Mouse (Mus musculus) kidney, adult 9 months (tissue): ENCODE data around the gene Dnajc15.
A peak's percentile ranks its signal among the peaks of the same experiment; 100 is the strongest.

Experiments used
- DNase-seq: peaks from one replicate; pipeline ENCODE4 v3.0.0; 2022

Dnajc15 gene

DNA sequence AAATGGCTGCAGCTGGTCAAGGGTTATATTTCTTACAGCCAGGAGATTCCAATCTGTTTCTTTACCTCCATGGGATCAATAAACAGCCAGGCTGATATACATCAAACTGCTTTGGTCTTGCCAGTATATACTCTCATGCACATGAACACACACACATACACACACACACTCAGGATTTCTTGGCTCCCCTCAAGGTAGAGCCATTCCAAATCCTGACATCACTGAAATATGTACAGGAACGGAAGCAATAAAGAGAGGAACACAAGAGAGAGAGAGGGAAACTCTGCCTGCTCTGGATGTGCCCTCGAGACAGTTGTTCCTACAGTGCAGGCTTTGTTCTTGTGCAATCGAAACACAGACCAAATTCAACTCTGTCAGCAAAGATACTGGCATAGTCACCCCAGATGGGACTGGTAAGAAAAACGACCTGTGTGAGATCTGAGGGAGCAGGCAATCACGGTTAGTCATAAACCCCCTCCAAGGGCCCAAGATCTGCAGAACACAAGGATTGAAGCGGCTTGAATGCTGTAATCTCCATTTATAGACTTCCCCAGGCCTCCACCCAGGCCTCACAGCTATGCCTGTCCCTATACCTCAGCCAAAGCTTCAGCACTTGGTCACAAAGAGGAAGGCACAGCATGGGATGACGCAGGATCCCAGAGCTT lies 80.5 kb downstream of the Dnajc15 start:
- no peak for DNase-seq

DNA sequence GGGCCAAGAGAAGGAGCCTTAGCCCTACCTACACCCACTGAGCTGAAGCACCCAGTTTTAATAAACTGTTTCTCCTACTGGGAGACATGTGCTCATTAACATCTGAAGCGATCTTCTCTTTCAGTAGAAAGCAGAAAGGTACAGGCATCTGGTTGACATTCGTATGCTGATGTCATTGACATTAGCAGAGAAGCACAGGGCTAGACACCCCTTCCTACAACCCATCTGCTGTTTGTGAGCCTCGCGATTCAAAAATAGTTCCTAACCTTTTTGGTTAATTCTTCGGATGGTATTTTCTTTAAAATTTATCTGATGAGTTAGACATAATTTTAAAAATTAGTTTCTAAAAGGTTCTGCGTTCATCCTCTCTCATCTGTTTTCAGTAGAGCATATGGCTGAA lies 81.9 kb downstream of the Dnajc15 start:
- DNase-seq, result no peak

DNA sequence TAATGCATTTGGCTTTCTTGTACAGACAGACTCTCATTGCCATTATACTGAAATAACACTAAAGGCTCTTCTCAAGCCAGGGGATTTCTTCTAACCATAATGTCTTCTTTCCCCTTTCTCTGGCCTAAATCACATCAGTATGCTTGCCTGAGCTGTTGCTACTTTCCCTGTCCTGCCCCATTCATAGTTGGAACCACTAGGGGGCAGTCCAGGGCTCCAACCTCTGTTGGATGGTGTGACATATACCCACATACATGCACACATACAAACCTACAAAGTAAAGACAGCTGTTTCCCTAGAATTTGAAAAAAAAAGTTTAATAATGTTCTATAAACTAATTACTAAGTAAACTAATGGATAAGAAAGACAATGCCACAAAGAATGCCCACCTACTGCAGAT lies 91.7 kb downstream of the Dnajc15 start:
- peak; percentile 7 for DNase-seq

- DNase-seq, result no peak
Observed at GRCm38 (mm10) chr14:77777365-77777764, 97.6 kb downstream of the Dnajc15 start.

GRCm38 (mm10) chr14:77776005-77776531 lies 98.9 kb downstream of the Dnajc15 start:
- no peak for DNase-seq

- DNase-seq, result no peak
Observed at GRCm38 (mm10) chr14:77773331-77773730, 101.6 kb downstream of the Dnajc15 start.

DNA sequence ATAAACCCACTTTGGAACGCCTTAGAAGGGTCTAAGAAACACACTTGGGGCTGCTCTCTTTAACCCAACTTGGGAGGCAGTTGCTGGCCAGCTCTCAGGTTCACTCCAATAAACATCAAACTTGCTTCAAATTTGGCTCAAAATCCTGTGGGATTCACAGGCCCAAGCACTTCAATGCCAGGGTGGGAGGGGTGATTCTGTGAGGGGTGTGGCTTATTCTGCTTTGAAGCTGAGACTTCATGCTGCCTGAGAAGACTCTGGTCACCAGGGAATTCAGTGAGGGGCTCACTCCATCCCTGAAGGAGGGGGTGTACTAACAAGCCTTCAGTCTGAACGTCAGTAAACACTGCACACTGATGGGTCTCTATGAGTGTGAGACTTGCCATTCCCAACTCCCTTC lies 103.3 kb downstream of the Dnajc15 start:
- no peak for DNase-seq
